In the genomic region with DNA sequence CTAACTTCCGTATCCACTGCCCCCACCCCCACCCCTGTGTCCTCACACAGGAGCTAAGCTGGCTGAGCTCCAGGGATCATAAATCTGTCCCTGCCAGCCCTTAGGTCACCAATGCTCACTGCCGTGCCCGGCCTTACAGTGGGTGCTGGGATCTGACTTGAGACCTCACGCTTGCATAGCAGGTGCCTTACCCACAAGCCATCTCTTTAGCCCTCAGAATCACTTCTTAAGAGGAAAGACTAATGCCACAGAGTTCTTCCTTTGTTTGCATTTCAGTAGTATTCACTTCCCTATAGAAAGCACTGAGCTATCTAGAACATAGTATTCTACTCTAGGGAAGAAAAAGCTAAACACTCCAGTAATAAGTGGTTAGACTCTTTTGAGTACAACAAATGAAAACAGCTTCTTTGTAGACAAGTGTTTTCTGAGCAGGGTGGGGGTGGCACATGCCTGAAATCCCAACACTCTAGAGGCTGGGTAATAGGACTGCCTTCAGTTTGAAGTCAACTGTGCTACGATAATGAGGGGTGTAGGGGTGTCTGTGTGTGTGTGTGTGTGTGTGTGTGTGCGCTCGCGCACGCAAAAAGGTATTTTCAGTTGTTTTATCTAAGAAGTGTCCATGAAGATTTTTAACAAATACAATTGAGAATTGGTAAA, we compare ENCODE assay signal across 11 mouse cellular contexts. TPM values are rescaled to one million over a fixed set of nuclear protein-coding genes. Genes with fewer than 3 reads are reported as not detected.
DNase-seq lines count a peak whose midpoint lies in the region; ATAC-seq and TF ChIP-seq lines count a peak whose summit lies in the region.
"Had no signal": no experiment of that assay in that cellular context is flagged by ENCODE, and none has a peak within 500 bp of the region (broad histone marks: within the 10 kb centered on the region; RNA-seq: fewer than 3 reads in every experiment).

No protein-coding gene starts in this region.

- no peak for TF ChIP-seq CTCF in lung, embryonic 14.5 days (IDR thresholded peaks at IDR 0.05; ENCODE audit: low read depth)
- TF ChIP-seq CTCF in olfactory bulb, adult 2 months (IDR thresholded peaks at IDR 0.05; ENCODE audit: insufficient read depth, low read depth, low read length): no peak

- H3K4me3 ChIP-seq in lung, embryonic 14.5 days (ENCODE audit: low read depth, low read length): no peak overlapping the region
- H3K4me3 ChIP-seq in olfactory bulb, adult 2 months (ENCODE audit: insufficient read depth, low read depth, low read length): no peak overlapping the region
- no peak overlapping the region for H3K4me3 ChIP-seq in forebrain, embryonic 15.5 days
- H3K4me3 ChIP-seq: hindbrain, embryonic 15.5 days; midbrain, embryonic 10.5 days had no signal

- peak; percentile 34 for DNase-seq in kidney, postnatal 14 days
- DNase-seq in kidney, adult 11 months: no peak
- peak; percentile 77 for DNase-seq in adrenal gland, postnatal 14 days
- DNase-seq in lung, embryonic 14.5 days: peak; percentile 47
- DNase-seq in layer of hippocampus, adult 9-11 months: no peak
- DNase-seq in thymus, postnatal 25 days: no peak

- TF ChIP-seq POLR2A in olfactory bulb, adult 2 months (IDR thresholded peaks at IDR 0.05; ENCODE audit: insufficient read depth, low read depth, low read length): no peak

- no peaks in the 10 kb centered on the region for H3K9me3 ChIP-seq in lung, embryonic 14.5 days (ENCODE audit: low read depth, low read length)
- no peaks in the 10 kb centered on the region for H3K9me3 ChIP-seq in forebrain, embryonic 15.5 days
- H3K9me3 ChIP-seq: hindbrain, embryonic 15.5 days; midbrain, embryonic 10.5 days had no signal

- 0 out of 2 replicates have a peak, but pooled peaks cover 3% of the 10 kb centered on the region for H3K36me3 ChIP-seq in lung, embryonic 14.5 days (ENCODE audit: insufficient read depth)
- H3K36me3 ChIP-seq in forebrain, embryonic 15.5 days: peaks cover 83% of the 10 kb centered on the region

- H3K27me3 ChIP-seq in lung, embryonic 14.5 days (ENCODE audit: insufficient read depth, low read length): no peaks in the 10 kb centered on the region
- H3K27me3 ChIP-seq in forebrain, embryonic 15.5 days: no peaks in the 10 kb centered on the region
- H3K27me3 ChIP-seq: hindbrain, embryonic 15.5 days had no signal

- no peak overlapping the region for H3K9ac ChIP-seq in lung, embryonic 14.5 days
- H3K9ac ChIP-seq in forebrain, embryonic 15.5 days (replicated peaks): no peak overlapping the region
- H3K9ac ChIP-seq: hindbrain, embryonic 15.5 days had no signal

- H3K4me2 ChIP-seq in lung, embryonic 14.5 days: no peak overlapping the region
- H3K4me2 ChIP-seq in forebrain, embryonic 15.5 days (replicated peaks): no peak overlapping the region
- H3K4me2 ChIP-seq: hindbrain, embryonic 15.5 days had no signal

- 68% methylated on average over 9 of the region's 9 CpGs for WGBS in lung, embryonic 14.5 days
- WGBS in olfactory bulb, adult 2 months: 60% methylated on average over 9 of the region's 9 CpGs
- 91% methylated on average over 9 of the region's 9 CpGs for WGBS in forebrain, embryonic 15.5 days

- H3K27ac ChIP-seq in lung, embryonic 14.5 days (ENCODE audit: low read depth): no peak overlapping the region
- peak overlapping the region; percentile 75; the same call in 1 of the 2 replicates for H3K27ac ChIP-seq in olfactory bulb, adult 2 months (ENCODE audit: insufficient read depth, low read depth, low read length)
- H3K27ac ChIP-seq in forebrain, embryonic 15.5 days (replicated peaks): no peak overlapping the region
- H3K27ac ChIP-seq: hindbrain, embryonic 15.5 days; midbrain, embryonic 10.5 days had no signal

- no peaks in the 10 kb centered on the region for H3K4me1 ChIP-seq in lung, embryonic 14.5 days (ENCODE audit: insufficient read depth)
- H3K4me1 ChIP-seq in olfactory bulb, adult 2 months (ENCODE audit: control insufficient read depth, insufficient read depth, low read length): peaks cover 8% of the 10 kb centered on the region
- H3K4me1 ChIP-seq in forebrain, embryonic 15.5 days: no peaks in the 10 kb centered on the region
- H3K4me1 ChIP-seq: hindbrain, embryonic 15.5 days; midbrain, embryonic 10.5 days had no signal

- no peak for ATAC-seq in lung, embryonic 14.5 days (ENCODE audit: insufficient read depth)
- ATAC-seq in forebrain, embryonic 15.5 days (replicated peaks): no peak
- ATAC-seq: forebrain, embryonic 14.5 days had no signal

RNA-seq across cellular contexts. Expression of gene Gdpd1, which starts 34.4 kb away (rescaled TPM):
- total RNA-seq in adrenal gland, postnatal 14 days (2021): 5.3 and 6.8 TPM in 2 replicates
- polyA plus RNA-seq in lung, embryonic 14.5 days (2014; fragmentation: Nextera tagmentation; extraction: Ambion mirVana): 18.7 and 19.5 TPM in 2 replicates
- polyA plus RNA-seq in olfactory bulb, adult 2 months (2012; ENCODE audit: insufficient read depth, insufficient read length, low replicate concordance, missing spikeins): not detected in 2 replicates
- 187 TPM in 2 replicates for polyA plus RNA-seq in forebrain, embryonic 15.5 days (2015; fragmentation: Nextera tagmentation; extraction: Ambion mirVana)

RNA-seq across cellular contexts. Expression of gene Ypel2, which starts 45.9 kb away (rescaled TPM):
- total RNA-seq in adrenal gland, postnatal 14 days (2021): 20.0 and 22.1 TPM in 2 replicates
- polyA plus RNA-seq in lung, embryonic 14.5 days (2014; fragmentation: Nextera tagmentation; extraction: Ambion mirVana): 6.8 and 7.0 TPM in 2 replicates
- not detected in 2 replicates for polyA plus RNA-seq in olfactory bulb, adult 2 months (2012; ENCODE audit: insufficient read depth, insufficient read length, low replicate concordance, missing spikeins)
- polyA plus RNA-seq in forebrain, embryonic 15.5 days (2015; fragmentation: Nextera tagmentation; extraction: Ambion mirVana): 8.1 and 8.3 TPM in 2 replicates

RNA-seq across cellular contexts. Expression of gene Smg8, which starts 47.1 kb away (rescaled TPM):
- total RNA-seq in adrenal gland, postnatal 14 days (2021): 16.2 and 18.3 TPM in 2 replicates
- polyA plus RNA-seq in lung, embryonic 14.5 days (2014; fragmentation: Nextera tagmentation; extraction: Ambion mirVana): 20.9 and 21.0 TPM in 2 replicates
- polyA plus RNA-seq in olfactory bulb, adult 2 months (2012; ENCODE audit: insufficient read depth, insufficient read length, low replicate concordance, missing spikeins): not detected in 2 replicates
- 22.2 and 22.6 TPM in 2 replicates for polyA plus RNA-seq in forebrain, embryonic 15.5 days (2015; fragmentation: Nextera tagmentation; extraction: Ambion mirVana)

Comparison
In these comparisons a context has a peak if more than half of its experiments do, and no peak if none do; other contexts are left out.
1. DNase-seq: peak in kidney, postnatal 14 days (single experiment), adrenal gland, postnatal 14 days (single experiment) and lung, embryonic 14.5 days (single experiment); none in kidney, adult 11 months (single experiment), layer of hippocampus, adult 9-11 months (single experiment) and thymus, postnatal 25 days (single experiment).
2. RNA of gene Gdpd1, which starts 34.4 kb away (polyA plus RNA-seq): 187 TPM in forebrain, embryonic 15.5 days and 18.7 to 19.5 TPM in lung, embryonic 14.5 days; not detected in olfactory bulb, adult 2 months; every median in the first group is over 10 times any median in the second.